Mouse (Mus musculus) erythroblast, embryonic 14.5 days (primary cell): ENCODE data around the gene Rnf208.

Experiments used
- GATA1 ChIP-seq: IDR thresholded peaks from 2 replicates; pipeline ENCODE4 v1.6.1; 2012; ENCODE audit warnings: low read length, inconsistent platforms, mixed read lengths
- TAL1 ChIP-seq: IDR thresholded peaks from 3 replicates; pipeline ENCODE4 v1.6.1; 2012; ENCODE audit warnings: low read length, inconsistent platforms, mixed read lengths

DNA sequence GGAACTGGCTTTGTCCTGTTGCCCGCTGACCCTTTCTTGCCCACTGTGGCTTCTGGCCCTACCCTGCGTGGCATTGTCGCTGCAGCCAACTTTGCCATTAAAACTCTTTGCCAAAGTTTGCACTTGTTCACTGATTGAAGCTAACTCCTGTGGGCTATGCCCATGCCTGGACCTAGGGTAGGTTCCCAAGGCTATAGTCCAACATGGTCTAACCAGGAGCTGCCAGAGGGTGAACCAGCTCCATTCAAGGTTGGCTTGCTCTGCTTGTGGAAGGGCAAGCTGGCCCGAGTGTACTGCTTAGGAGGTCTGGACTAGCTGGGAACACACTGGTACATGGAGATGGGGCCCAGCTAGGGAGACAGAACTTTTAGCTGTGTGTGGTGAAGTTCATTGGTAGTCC lies 2.1 kb downstream of the Rnf208 start:
- TF ChIP-seq GATA1, result no peak
- no peak for TF ChIP-seq TAL1
